Mouse (Mus musculus): ENCODE data around the gene Nin. TPM values are rescaled to one million over a fixed set of nuclear protein-coding genes. Genes with fewer than 3 reads are reported as not detected.
A peak's percentile ranks its signal among the peaks of the same experiment; 100 is the strongest.

The Nin gene
- polyA plus RNA-seq, 1 experiment from 2014 or later: 10.3 TPM

DNA sequence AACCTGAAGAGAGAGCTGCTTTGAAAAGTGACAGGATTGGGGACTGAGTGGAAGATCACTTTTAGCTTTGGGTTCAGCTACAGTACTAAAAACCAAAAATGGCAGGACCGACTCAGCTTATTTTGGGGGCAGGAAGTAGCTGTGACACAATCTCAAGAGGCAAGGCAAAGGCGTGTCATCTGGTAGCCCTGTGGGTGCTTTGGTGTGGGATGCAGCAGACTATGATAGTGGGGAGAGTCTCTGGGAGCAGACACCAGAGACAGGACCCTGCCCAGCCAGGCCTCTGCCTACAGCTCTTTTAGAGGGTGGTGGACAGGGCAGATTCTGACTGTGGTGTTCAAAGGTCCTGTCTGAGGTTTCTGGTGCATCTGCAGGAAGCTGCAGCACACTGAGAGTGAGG lies 38.5 kb downstream of the Nin start:
- Histone ChIP-seq H3K9ac (replicated peaks; ENCODE audit: low read length) (no peak overlapping the region), H3K27ac (replicated peaks; ENCODE audit: low read depth, low read length) (no peak overlapping the region), H3K4me1 (ENCODE audit: control insufficient read depth, insufficient read depth, low read length) (no peaks in the 10 kb centered on the region), H3K36me3 (replicated peaks; ENCODE audit: control insufficient read depth, insufficient read depth, low read depth, low read length) (no peaks in the 10 kb centered on the region), H3K4me2 (ENCODE audit: low read depth, low read length) (no peak overlapping the region), H3K4me3 (ENCODE audit: low read depth, low read length) (no peak overlapping the region), H3K27me3 (ENCODE audit: control insufficient read depth, insufficient read depth, low read length) (no peaks in the 10 kb centered on the region; the same call in 1 of the 2 replicates), H3K9me3 (replicated peaks; ENCODE audit: control insufficient read depth, low read length) (no peaks in the 10 kb centered on the region)
- WGBS: 90% methylated on average over 2 of the region's 2 CpGs
- ATAC-seq (replicated peaks; ENCODE audit: insufficient number of reproducible peaks, low FRiP score, low TSS enrichment, low read depth) (no peak), DNase-seq (ENCODE audit: low spot score) (no peak)

DNA sequence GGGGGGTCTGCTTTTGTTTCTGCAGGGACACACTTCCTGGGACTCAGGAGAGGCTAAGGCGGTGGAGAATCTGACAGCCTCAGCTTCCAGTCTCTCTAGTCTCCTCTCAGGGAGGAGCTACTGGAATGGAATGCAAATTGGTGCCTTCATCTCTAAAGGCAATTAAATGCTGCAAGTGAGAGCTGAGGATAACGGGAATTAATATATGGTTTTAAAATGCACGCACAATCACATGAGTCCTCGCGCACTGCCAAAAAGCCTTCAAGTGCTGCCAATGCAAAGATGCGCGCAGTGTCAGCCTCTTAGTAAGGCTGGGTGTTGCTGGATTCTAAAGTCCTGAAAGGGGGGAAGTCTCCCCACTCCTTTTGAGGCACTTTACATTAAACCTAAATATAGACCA lies 42.6 kb downstream of the Nin start:
- Histone ChIP-seq H3K36me3 (replicated peaks; ENCODE audit: control insufficient read depth, insufficient read depth, low read depth, low read length) (no peaks in the 10 kb centered on the region), H3K9ac (replicated peaks; ENCODE audit: low read length) (no peak overlapping the region), H3K4me1 (ENCODE audit: control insufficient read depth, insufficient read depth, low read length) (no peaks in the 10 kb centered on the region), H3K9me3 (replicated peaks; ENCODE audit: control insufficient read depth, low read length) (no peaks in the 10 kb centered on the region), H3K4me2 (ENCODE audit: low read depth, low read length) (no peak overlapping the region), H3K4me3 (ENCODE audit: low read depth, low read length) (no peak overlapping the region), H3K27ac (replicated peaks; ENCODE audit: low read depth, low read length) (no peak overlapping the region), H3K27me3 (ENCODE audit: control insufficient read depth, insufficient read depth, low read length) (no peaks in the 10 kb centered on the region; the same call in 1 of the 2 replicates)
- 71% methylated on average over 7 of the region's 7 CpGs for WGBS
- DNase-seq (ENCODE audit: low spot score) (no peak), ATAC-seq (replicated peaks; ENCODE audit: insufficient number of reproducible peaks, low FRiP score, low TSS enrichment, low read depth) (no peak)

DNA sequence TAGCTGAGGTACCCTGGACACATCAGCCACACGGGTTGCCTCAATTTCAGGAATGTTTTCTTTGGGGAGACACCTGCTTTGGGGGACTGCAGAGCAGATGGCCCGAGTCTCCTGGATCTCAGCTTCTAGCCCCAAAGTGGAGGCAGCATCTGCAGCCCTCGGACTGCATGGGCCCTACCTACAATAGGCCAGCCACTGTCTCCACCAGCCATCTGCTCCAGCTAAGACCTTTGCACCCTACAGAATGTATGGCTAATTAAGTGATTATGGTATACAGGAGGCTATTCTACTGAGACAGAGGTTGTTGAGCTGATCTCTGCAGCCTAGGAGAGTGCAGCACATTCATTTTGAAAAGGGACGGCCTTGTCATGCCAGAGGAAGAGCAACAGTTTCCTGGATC lies 43.2 kb downstream of the Nin start:
- DNase-seq (ENCODE audit: low spot score): no peak
- no peaks in the 10 kb centered on the region for H3K9me3 ChIP-seq (replicated peaks; ENCODE audit: control insufficient read depth, low read length)
- no peak overlapping the region for H3K27ac ChIP-seq (replicated peaks; ENCODE audit: low read depth, low read length)
- 18% methylated on average over 4 of the region's 4 CpGs for WGBS
- no peak overlapping the region for H3K9ac ChIP-seq (replicated peaks; ENCODE audit: low read length)
- peak; percentile 66; the same call in 1 of the 2 replicates for ATAC-seq (replicated peaks; ENCODE audit: insufficient number of reproducible peaks, low FRiP score, low TSS enrichment, low read depth)
- no peak overlapping the region for H3K4me3 ChIP-seq (ENCODE audit: low read depth, low read length)
- no peaks in the 10 kb centered on the region; the same call in 1 of the 2 replicates for H3K27me3 ChIP-seq (ENCODE audit: control insufficient read depth, insufficient read depth, low read length)
- H3K36me3 ChIP-seq (replicated peaks; ENCODE audit: control insufficient read depth, insufficient read depth, low read depth, low read length): no peaks in the 10 kb centered on the region
- no peak overlapping the region for H3K4me2 ChIP-seq (ENCODE audit: low read depth, low read length)
- no peaks in the 10 kb centered on the region for H3K4me1 ChIP-seq (ENCODE audit: control insufficient read depth, insufficient read depth, low read length)

DNA sequence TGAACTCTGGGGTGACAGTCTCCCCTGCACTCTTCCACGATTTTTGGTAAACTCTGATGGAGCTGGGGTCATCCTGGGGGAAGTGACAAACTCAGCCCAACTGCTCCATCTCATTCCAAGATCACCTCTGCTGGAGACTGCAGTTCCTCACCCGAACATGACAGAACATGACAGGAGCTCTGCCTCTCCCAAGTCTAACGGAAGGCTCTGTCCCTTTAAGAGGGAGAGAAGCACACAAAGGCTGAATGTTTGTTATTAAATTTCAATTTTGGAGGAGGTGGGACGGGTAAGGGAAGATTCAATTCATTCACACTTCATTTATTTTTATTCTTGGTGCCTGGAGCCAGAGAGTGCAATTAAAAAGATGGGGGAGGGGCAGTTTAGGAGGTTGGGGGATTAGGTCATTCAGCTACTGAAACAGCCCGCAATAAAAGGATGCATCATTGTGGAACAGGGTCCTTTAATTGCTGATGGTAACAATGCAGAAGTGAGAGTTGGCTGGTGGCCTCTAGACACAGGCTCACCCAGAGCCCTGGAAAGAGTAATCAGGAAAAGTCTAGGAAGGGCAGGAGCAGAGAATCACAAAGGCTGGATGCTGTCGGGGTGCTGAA lies 44.8 kb downstream of the Nin start:
- no peaks in the 10 kb centered on the region; the same call in 1 of the 2 replicates for H3K27me3 ChIP-seq (ENCODE audit: control insufficient read depth, insufficient read depth, low read length)
- no peak overlapping the region for H3K4me3 ChIP-seq (ENCODE audit: low read depth, low read length)
- no peaks in the 10 kb centered on the region for H3K4me1 ChIP-seq (ENCODE audit: control insufficient read depth, insufficient read depth, low read length)
- DNase-seq (ENCODE audit: low spot score) (no peak), ATAC-seq (replicated peaks; ENCODE audit: insufficient number of reproducible peaks, low FRiP score, low TSS enrichment, low read depth) (no peak)
- H3K9ac ChIP-seq (replicated peaks; ENCODE audit: low read length): no peak overlapping the region
- no peaks in the 10 kb centered on the region for H3K36me3 ChIP-seq (replicated peaks; ENCODE audit: control insufficient read depth, insufficient read depth, low read depth, low read length)
- no peaks in the 10 kb centered on the region for H3K9me3 ChIP-seq (replicated peaks; ENCODE audit: control insufficient read depth, low read length)
- H3K4me2 ChIP-seq (ENCODE audit: low read depth, low read length): no peak overlapping the region
- no peak overlapping the region for H3K27ac ChIP-seq (replicated peaks; ENCODE audit: low read depth, low read length)
- WGBS: 39% methylated on average over 6 of the region's 6 CpGs

DNA sequence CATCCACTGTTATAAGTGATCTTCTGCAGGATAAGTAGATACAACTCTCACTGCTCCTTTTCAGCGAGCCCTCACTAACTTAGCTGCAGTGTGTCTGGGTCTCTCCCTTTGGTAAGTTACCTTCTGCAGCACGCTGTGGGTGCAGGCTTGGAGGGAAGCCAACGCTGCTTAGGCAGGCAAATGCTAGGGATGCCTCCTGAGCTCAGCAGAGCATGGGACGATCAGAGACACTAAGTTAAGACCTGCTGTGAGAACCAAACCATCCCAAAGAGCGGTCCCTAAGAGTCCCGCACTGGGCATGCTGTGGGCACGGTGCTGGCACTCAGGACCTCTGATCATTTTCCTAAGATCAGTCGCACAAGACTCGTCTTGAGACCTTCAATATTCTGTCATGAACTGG lies 45.7 kb downstream of the Nin start:
- Histone ChIP-seq H3K4me2 (ENCODE audit: low read depth, low read length) (no peak overlapping the region), H3K36me3 (replicated peaks; ENCODE audit: control insufficient read depth, insufficient read depth, low read depth, low read length) (no peaks in the 10 kb centered on the region), H3K9me3 (replicated peaks; ENCODE audit: control insufficient read depth, low read length) (no peaks in the 10 kb centered on the region), H3K27ac (replicated peaks; ENCODE audit: low read depth, low read length) (no peak overlapping the region), H3K4me3 (ENCODE audit: low read depth, low read length) (no peak overlapping the region), H3K27me3 (ENCODE audit: control insufficient read depth, insufficient read depth, low read length) (no peaks in the 10 kb centered on the region; the same call in 1 of the 2 replicates), H3K9ac (replicated peaks; ENCODE audit: low read length) (no peak overlapping the region), H3K4me1 (ENCODE audit: control insufficient read depth, insufficient read depth, low read length) (no peaks in the 10 kb centered on the region)
- ATAC-seq (replicated peaks; ENCODE audit: insufficient number of reproducible peaks, low FRiP score, low TSS enrichment, low read depth) (no peak), DNase-seq (ENCODE audit: low spot score) (no peak)
- WGBS: 73% methylated on average over 9 of the region's 9 CpGs

DNA sequence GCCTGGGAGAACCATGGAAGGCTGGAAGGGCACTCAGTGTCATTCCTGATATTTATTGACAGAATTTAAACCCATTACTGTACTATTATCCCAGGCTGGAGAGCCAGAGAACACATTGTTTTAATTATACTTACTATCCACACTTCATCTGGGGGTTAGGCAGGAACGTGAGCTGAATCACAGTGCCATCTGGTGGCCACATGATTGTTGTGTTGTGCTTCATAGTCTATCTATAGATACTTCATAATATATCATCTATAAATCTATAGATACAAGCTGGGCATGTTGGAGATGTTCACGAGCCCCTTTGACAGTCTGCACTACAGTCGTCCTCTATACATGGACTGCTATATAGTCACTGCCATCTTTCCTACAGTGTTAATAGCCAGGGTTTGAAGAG lies 51.4 kb downstream of the Nin start:
- ATAC-seq (replicated peaks; ENCODE audit: insufficient number of reproducible peaks, low FRiP score, low TSS enrichment, low read depth) (no peak; the same call in 1 of the 2 replicates), DNase-seq (ENCODE audit: low spot score) (peak; percentile 85)
- H3K9me3 ChIP-seq (replicated peaks; ENCODE audit: control insufficient read depth, low read length): no peaks in the 10 kb centered on the region
- no peaks in the 10 kb centered on the region for H3K36me3 ChIP-seq (replicated peaks; ENCODE audit: control insufficient read depth, insufficient read depth, low read depth, low read length)
- H3K27me3 ChIP-seq (ENCODE audit: control insufficient read depth, insufficient read depth, low read length): no peaks in the 10 kb centered on the region
- H3K27ac ChIP-seq (replicated peaks; ENCODE audit: low read depth, low read length): no peak overlapping the region
- no peak overlapping the region for H3K9ac ChIP-seq (replicated peaks; ENCODE audit: low read length)
- WGBS: 45% methylated on average over 3 of the region's 3 CpGs
- peaks cover 4% of the 10 kb centered on the region; the same call in 1 of the 2 replicates for H3K4me1 ChIP-seq (ENCODE audit: control insufficient read depth, insufficient read depth, low read length)
- H3K4me2 ChIP-seq (ENCODE audit: low read depth, low read length): no peak overlapping the region
- H3K4me3 ChIP-seq (ENCODE audit: low read depth, low read length): no peak overlapping the region

DNA sequence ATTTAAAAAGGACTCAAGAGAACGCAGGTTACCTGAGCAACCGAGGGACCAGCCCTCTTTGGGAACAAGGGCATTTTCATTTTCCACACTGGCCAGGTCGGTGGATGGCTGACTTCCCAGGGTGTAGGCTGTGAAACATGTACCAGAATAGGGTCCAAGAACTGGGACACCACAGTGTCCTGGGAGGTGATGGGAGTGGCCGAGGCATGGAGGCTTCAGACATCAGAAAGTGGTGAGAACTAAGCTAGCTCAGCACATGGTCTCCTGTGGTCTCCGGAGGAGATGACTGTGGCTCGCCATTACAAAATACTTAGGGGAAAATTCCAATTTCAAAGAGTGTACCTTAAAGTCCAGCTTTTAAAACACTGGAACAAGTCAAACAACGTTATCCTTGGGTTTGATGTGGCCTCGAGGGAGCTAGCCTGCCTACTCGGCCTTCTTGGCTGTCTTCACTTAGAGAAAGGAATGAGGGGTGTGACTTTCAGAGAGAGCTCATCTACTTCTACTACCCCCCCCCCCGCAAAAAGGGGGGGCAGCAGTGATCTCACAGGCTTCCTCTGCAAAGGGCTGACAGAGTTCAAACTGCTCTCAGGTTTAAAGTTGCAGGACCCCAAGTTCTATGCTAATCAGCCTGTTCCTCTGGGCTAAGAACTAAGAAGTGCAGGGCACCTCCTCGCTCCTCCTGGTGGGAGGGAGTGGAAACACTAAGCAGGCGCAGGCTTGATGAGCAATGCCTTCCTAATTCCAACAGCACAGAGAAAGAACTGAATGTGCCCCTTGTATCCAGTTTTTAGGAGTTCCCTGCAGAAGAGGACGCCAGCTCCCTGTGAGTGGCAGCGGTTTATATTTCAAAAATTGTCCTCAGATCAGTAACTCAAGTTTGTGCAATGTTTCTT lies 54.3 kb downstream of the Nin start:
- no peaks in the 10 kb centered on the region for H3K27me3 ChIP-seq (ENCODE audit: control insufficient read depth, insufficient read depth, low read length)
- H3K4me3 ChIP-seq (ENCODE audit: low read depth, low read length): no peak overlapping the region
- ATAC-seq (replicated peaks; ENCODE audit: insufficient number of reproducible peaks, low FRiP score, low TSS enrichment, low read depth) (no peak), DNase-seq (ENCODE audit: low spot score) (peak; percentile 59)
- H3K4me2 ChIP-seq (ENCODE audit: low read depth, low read length): no peak overlapping the region
- no peaks in the 10 kb centered on the region for H3K9me3 ChIP-seq (replicated peaks; ENCODE audit: control insufficient read depth, low read length)
- WGBS: 56% methylated on average over 14 of the region's 14 CpGs
- H3K36me3 ChIP-seq (replicated peaks; ENCODE audit: control insufficient read depth, insufficient read depth, low read depth, low read length): no peaks in the 10 kb centered on the region; the same call in 1 of the 2 replicates
- no peak overlapping the region for H3K27ac ChIP-seq (replicated peaks; ENCODE audit: low read depth, low read length)
- peaks cover 4% of the 10 kb centered on the region; the same call in 1 of the 2 replicates for H3K4me1 ChIP-seq (ENCODE audit: control insufficient read depth, insufficient read depth, low read length)
- H3K9ac ChIP-seq (replicated peaks; ENCODE audit: low read length): no peak overlapping the region

DNA sequence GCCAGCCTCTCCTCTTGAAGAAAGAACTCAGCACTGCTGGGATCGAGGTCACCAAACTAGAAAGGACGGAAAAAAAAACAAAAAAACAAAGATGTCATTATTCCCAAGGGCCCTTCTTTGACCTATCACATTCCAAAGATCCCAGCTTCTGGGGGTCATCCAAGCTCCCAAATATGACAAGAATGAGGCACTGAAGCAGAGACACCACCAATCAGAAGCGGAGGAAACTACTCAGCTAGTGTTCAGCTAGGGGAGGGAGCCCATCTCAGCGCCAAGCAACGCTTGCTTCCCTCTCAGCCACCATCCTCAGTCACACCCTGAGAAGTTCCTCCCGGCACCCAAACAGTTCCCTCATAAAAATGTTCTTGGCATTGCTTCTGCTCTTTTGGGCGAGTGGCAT lies 62.8 kb downstream of the Nin start:
- 39% methylated on average over 7 of the region's 7 CpGs for WGBS
- no peak for ATAC-seq (replicated peaks; ENCODE audit: insufficient number of reproducible peaks, low FRiP score, low TSS enrichment, low read depth)
- no peak overlapping the region for H3K27ac ChIP-seq (replicated peaks; ENCODE audit: low read depth, low read length)
- H3K27me3 ChIP-seq (ENCODE audit: control insufficient read depth, insufficient read depth, low read length): no peaks in the 10 kb centered on the region
- H3K9me3 ChIP-seq (replicated peaks; ENCODE audit: control insufficient read depth, low read length): no peaks in the 10 kb centered on the region
- no peak overlapping the region for H3K4me3 ChIP-seq (ENCODE audit: low read depth, low read length)
- H3K9ac ChIP-seq (replicated peaks; ENCODE audit: low read length): no peak overlapping the region
- H3K36me3 ChIP-seq (replicated peaks; ENCODE audit: control insufficient read depth, insufficient read depth, low read depth, low read length): no peaks in the 10 kb centered on the region; the same call in none of the 2 replicates
- H3K4me2 ChIP-seq (ENCODE audit: low read depth, low read length): no peak overlapping the region
- H3K4me1 ChIP-seq (ENCODE audit: control insufficient read depth, insufficient read depth, low read length): no peaks in the 10 kb centered on the region
- no peak for DNase-seq (ENCODE audit: low spot score)

All from embryonic facial prominence, embryonic 11.5 days (tissue).